Mouse (Mus musculus) layer of hippocampus, postnatal 36 days (tissue): ENCODE data around the gene Klhl5. TPM values are rescaled to one million over a fixed set of nuclear protein-coding genes. Genes with fewer than 3 reads are reported as not detected.

Experiments
- DNase-seq, 2 experiments: peaks; one replicate each; pipeline ENCODE4 v3.0.0; 2022
- total RNA-seq, 2 experiments: library from RNA; stranded (reverse); gene quantifications; 2 replicates each; pipeline ENCODE4 v1.2.3; 2021

Klhl5 gene
- total RNA-seq, 2 experiments from 2014 or later: 62.7 to 63.2 TPM

- DNase-seq: peak; percentile 98 to 99
These were observed 92.2 kb downstream of the Klhl5 start, which contains the start of gene Wdr19 for GRCm38 (mm10) chr5:65199346-65200128. Gene Wdr19 (plus strand): TSS chr5:65199696.

DNA sequence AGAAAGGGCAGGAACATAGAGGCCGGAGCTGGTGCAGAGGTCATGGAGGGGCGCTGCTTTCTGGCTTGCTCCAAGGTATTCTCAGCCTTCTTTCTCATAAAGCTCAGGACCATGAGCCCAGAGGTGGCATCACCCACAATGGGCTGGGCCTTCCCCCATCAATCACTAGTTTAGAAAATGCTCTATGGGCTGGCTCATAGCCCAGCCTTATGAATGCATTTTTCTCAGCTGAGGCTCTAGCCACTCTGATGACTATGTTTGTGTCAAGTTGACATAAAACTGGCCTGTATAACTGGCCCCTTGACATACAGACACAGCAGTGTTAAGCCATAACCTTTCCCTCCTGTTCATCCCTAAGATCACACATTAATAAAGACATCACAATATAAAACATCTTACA, 97.4 kb downstream of the Klhl5 start:
- no peak for DNase-seq

GRCm38 (mm10) chr5:65213321-65213720, 106.0 kb downstream of the Klhl5 start:
- DNase-seq: no peak

Other genes starting within 250 kb of the Klhl5 start
- gene Tlr1, start 174.0 kb upstream of the Klhl5 start, total RNA-seq: under 1 TPM; 0.20 to 0.78 TPM
- gene Tlr6, start 147.4 kb upstream of the Klhl5 start, total RNA-seq: under 1 TPM; 0.55 to 0.86 TPM
- gene Fam114a1, start 137.5 kb upstream of the Klhl5 start, total RNA-seq: 1 to 10 TPM; 3.7 to 6.1 TPM
- under 1 TPM; 0.58 to 0.60 TPM for gene Tmem156, start 15.4 kb upstream of the Klhl5 start, total RNA-seq
- 10 to 100 TPM; 19.4 to 21.2 TPM for gene Wdr19, start 92.2 kb downstream of the Klhl5 start, total RNA-seq
- 10 to 100 TPM; 30.1 to 35.6 TPM for gene Rfc1, start 228.1 kb downstream of the Klhl5 start, total RNA-seq
- under 1 TPM; 0.73 to 0.77 TPM for gene Klb, start 240.8 kb downstream of the Klhl5 start, total RNA-seq